Mouse (Mus musculus): ENCODE measurements around the gene Cabp2. TPM values are rescaled to one million over a fixed set of nuclear protein-coding genes. Genes with fewer than 3 reads are reported as not detected.
A peak's percentile ranks its signal among the peaks of the same experiment; 100 is the strongest.

Cabp2 gene
- polyA plus RNA-seq, 1 experiment from 2014 or later = not detected

GRCm38 (mm10) chr19:4095802-4096201 lies 14.4 kb downstream of the Cabp2 start:
- Histone ChIP-seq H3K4me3 (no peak overlapping the region), H3K36me3 (no peaks in the 10 kb centered on the region), H3K9ac (no peak overlapping the region), H3K9me3 (replicated peaks) (no peaks in the 10 kb centered on the region), H3K27ac (no peak overlapping the region), H3K4me1 (replicated peaks) (peaks cover 39% of the 10 kb centered on the region), H3K4me2 (peak overlapping the region; percentile 79; the same call in 1 of the 2 replicates), H3K27me3 (peaks cover 2% of the 10 kb centered on the region)
- ATAC-seq (replicated peaks; ENCODE audit: insufficient number of reproducible peaks, insufficient read depth, low FRiP score, low read depth) = no peak
- 64% methylated on average over 3 of the region's 3 CpGs for WGBS

- Histone ChIP-seq H3K4me2 (peak within 1 kb of the TSS; percentile 79), H3K4me3 (peak within 1 kb of the TSS; percentile 66), H3K36me3 (no peaks in the 10 kb centered on the region), H3K9ac (peak within 1 kb of the TSS; percentile 59), H3K27me3 (peaks cover 11% of the 10 kb centered on the region), H3K27ac (peak within 1 kb of the TSS; percentile 87), H3K9me3 (replicated peaks) (no peaks in the 10 kb centered on the region), H3K4me1 (replicated peaks) (peaks cover 44% of the 10 kb centered on the region)
- peak; percentile 89 for ATAC-seq (replicated peaks; ENCODE audit: insufficient number of reproducible peaks, insufficient read depth, low FRiP score, low read depth)
- under 1% methylated on average over 65 of the region's 65 CpGs for WGBS
Measured at GRCm38 (mm10) chr19:4096642-4097440, 15.5 kb downstream of the Cabp2 start, which contains the start of gene Cdk2ap2. Gene Cdk2ap2 (plus strand): TSS chr19:4097182.

GRCm38 (mm10) chr19:4097441-4097825 lies 16.1 kb downstream of the Cabp2 start:
- no peak; the same call in 1 of the 2 replicates for ATAC-seq (replicated peaks; ENCODE audit: insufficient number of reproducible peaks, insufficient read depth, low FRiP score, low read depth)
- peaks cover 16% of the 10 kb centered on the region for H3K27me3 ChIP-seq
- H3K4me2 ChIP-seq = peak overlapping the region; percentile 79
- no peaks in the 10 kb centered on the region for H3K36me3 ChIP-seq
- H3K4me3 ChIP-seq = peak overlapping the region; percentile 66
- 2% methylated on average over 21 of the region's 21 CpGs for WGBS
- peaks cover 44% of the 10 kb centered on the region for H3K4me1 ChIP-seq (replicated peaks)
- peak overlapping the region; percentile 58 for H3K9ac ChIP-seq
- H3K27ac ChIP-seq = peak overlapping the region; percentile 81
- no peaks in the 10 kb centered on the region for H3K9me3 ChIP-seq (replicated peaks)

GRCm38 (mm10) chr19:4098426-4098825 lies 17.0 kb downstream of the Cabp2 start:
- H3K9me3 ChIP-seq (replicated peaks) = no peaks in the 10 kb centered on the region
- H3K27me3 ChIP-seq = peaks cover 20% of the 10 kb centered on the region
- no peak overlapping the region for H3K9ac ChIP-seq
- no peak overlapping the region for H3K27ac ChIP-seq
- 86% methylated on average over 13 of the region's 13 CpGs for WGBS
- peaks cover 7% of the 10 kb centered on the region; the same call in 1 of the 2 replicates for H3K36me3 ChIP-seq
- no peak for ATAC-seq (replicated peaks; ENCODE audit: insufficient number of reproducible peaks, insufficient read depth, low FRiP score, low read depth)
- peak overlapping the region; percentile 66; the same call in 1 of the 2 replicates for H3K4me3 ChIP-seq
- H3K4me1 ChIP-seq (replicated peaks) = peaks cover 44% of the 10 kb centered on the region
- H3K4me2 ChIP-seq = peak overlapping the region; percentile 79; the same call in 1 of the 2 replicates

GRCm38 (mm10) chr19:4099056-4099455 lies 17.7 kb downstream of the Cabp2 start:
- Histone ChIP-seq H3K4me2 (peak overlapping the region; percentile 85), H3K4me1 (replicated peaks) (peaks cover 41% of the 10 kb centered on the region), H3K36me3 (peaks cover 7% of the 10 kb centered on the region; the same call in 1 of the 2 replicates), H3K9ac (peak overlapping the region; percentile 67), H3K4me3 (peak overlapping the region; percentile 66), H3K27me3 (peaks cover 20% of the 10 kb centered on the region), H3K9me3 (replicated peaks) (no peaks in the 10 kb centered on the region), H3K27ac (peak overlapping the region; percentile 71)
- WGBS = 13% methylated on average over 9 of the region's 9 CpGs
- no peak for ATAC-seq (replicated peaks; ENCODE audit: insufficient number of reproducible peaks, insufficient read depth, low FRiP score, low read depth)

- peak within 1 kb of the TSS; percentile 85 for H3K4me2 ChIP-seq
- under 1% methylated on average over 53 of the region's 53 CpGs for WGBS
- H3K27me3 ChIP-seq = peaks cover 20% of the 10 kb centered on the region
- H3K4me3 ChIP-seq = peak within 1 kb of the TSS; percentile 66
- H3K9ac ChIP-seq = peak within 1 kb of the TSS; percentile 67
- ATAC-seq (replicated peaks; ENCODE audit: insufficient number of reproducible peaks, insufficient read depth, low FRiP score, low read depth) = peak; percentile 7; the same call in 1 of the 2 replicates
- peak within 1 kb of the TSS; percentile 71 for H3K27ac ChIP-seq
- H3K36me3 ChIP-seq = peaks cover 13% of the 10 kb centered on the region; the same call in 1 of the 2 replicates
- peaks cover 41% of the 10 kb centered on the region for H3K4me1 ChIP-seq (replicated peaks)
- no peaks in the 10 kb centered on the region for H3K9me3 ChIP-seq (replicated peaks)
Measured at GRCm38 (mm10) chr19:4099837-4100717, 18.7 kb downstream of the Cabp2 start, which contains the start of gene Pitpnm1. Gene Pitpnm1 (plus strand): TSS chr19:4099998.

GRCm38 (mm10) chr19:4100718-4101261 lies 19.4 kb downstream of the Cabp2 start:
- Histone ChIP-seq H3K27ac (no peak overlapping the region), H3K27me3 (peaks cover 20% of the 10 kb centered on the region), H3K36me3 (peaks cover 18% of the 10 kb centered on the region; the same call in 1 of the 2 replicates), H3K4me3 (peak overlapping the region; percentile 66), H3K9ac (peak overlapping the region; percentile 67), H3K4me1 (replicated peaks) (peaks cover 41% of the 10 kb centered on the region), H3K9me3 (replicated peaks) (no peaks in the 10 kb centered on the region), H3K4me2 (peak overlapping the region; percentile 85)
- 1% methylated on average over 51 of the region's 52 CpGs for WGBS
- ATAC-seq (replicated peaks; ENCODE audit: insufficient number of reproducible peaks, insufficient read depth, low FRiP score, low read depth) = no peak

GRCm38 (mm10) chr19:4101466-4101865 lies 20.1 kb downstream of the Cabp2 start:
- H3K36me3 ChIP-seq = peaks cover 18% of the 10 kb centered on the region; the same call in 1 of the 2 replicates
- WGBS = 71% methylated on average over 6 of the region's 6 CpGs
- peak overlapping the region; percentile 66; the same call in 1 of the 2 replicates for H3K4me3 ChIP-seq

GRCm38 (mm10) chr19:4102049-4102448 lies 20.7 kb downstream of the Cabp2 start:
- no peak for ATAC-seq (replicated peaks; ENCODE audit: insufficient number of reproducible peaks, insufficient read depth, low FRiP score, low read depth)
- H3K36me3 ChIP-seq = peaks cover 18% of the 10 kb centered on the region; the same call in 1 of the 2 replicates
- no peaks in the 10 kb centered on the region for H3K9me3 ChIP-seq (replicated peaks)
- 84% methylated on average over 2 of the region's 2 CpGs for WGBS
- peaks cover 20% of the 10 kb centered on the region for H3K27me3 ChIP-seq
- H3K4me1 ChIP-seq (replicated peaks) = peaks cover 38% of the 10 kb centered on the region
- no peak overlapping the region for H3K4me3 ChIP-seq
- H3K4me2 ChIP-seq = no peak overlapping the region
- H3K27ac ChIP-seq = no peak overlapping the region
- H3K9ac ChIP-seq = no peak overlapping the region

More at GRCm38 (mm10) chr19:4101466-4101865, 20.1 kb downstream of the Cabp2 start:
- Histone ChIP-seq H3K27me3 (peaks cover 20% of the 10 kb centered on the region), H3K27ac (no peak overlapping the region), H3K4me2 (peak overlapping the region; percentile 85; the same call in 1 of the 2 replicates), H3K9me3 (replicated peaks) (no peaks in the 10 kb centered on the region), H3K4me1 (replicated peaks) (peaks cover 38% of the 10 kb centered on the region), H3K9ac (no peak overlapping the region)
- ATAC-seq (replicated peaks; ENCODE audit: insufficient number of reproducible peaks, insufficient read depth, low FRiP score, low read depth) = no peak

- ATAC-seq (replicated peaks; ENCODE audit: insufficient number of reproducible peaks, insufficient read depth, low FRiP score, low read depth) = no peak
- H3K27ac ChIP-seq = no peak overlapping the region
- no peak overlapping the region for H3K4me2 ChIP-seq
- no peak overlapping the region for H3K9ac ChIP-seq
- H3K36me3 ChIP-seq = peaks cover 18% of the 10 kb centered on the region; the same call in 1 of the 2 replicates
- no peaks in the 10 kb centered on the region for H3K9me3 ChIP-seq (replicated peaks)
- H3K27me3 ChIP-seq = peaks cover 20% of the 10 kb centered on the region
- 95% methylated on average over 12 of the region's 12 CpGs for WGBS
- peaks cover 37% of the 10 kb centered on the region for H3K4me1 ChIP-seq (replicated peaks)
- H3K4me3 ChIP-seq = no peak overlapping the region
Measured at GRCm38 (mm10) chr19:4102626-4103025, 21.2 kb downstream of the Cabp2 start.
